Mouse (Mus musculus) splenic B cell, adult 2 months (primary cell): ENCODE data around the gene Spon1.

Experiments used
- DNase-seq: peaks from one replicate; pipeline ENCODE4 v3.0.0-alpha.2; 2011; ENCODE audit warnings: low read depth, low spot score
- H3K27me3 ChIP-seq: 2 replicates; pipeline ENCODE4 v1.6.1; 2012; ENCODE audit warnings: mild to moderate bottlenecking, low read length, moderate library complexity, mixed read lengths; ENCODE audit not compliant: control insufficient read depth, poor library complexity, insufficient read depth, severe bottlenecking
- H3K36me3 ChIP-seq: 2 replicates; pipeline ENCODE4 v1.6.1; 2012; ENCODE audit warnings: mild to moderate bottlenecking, low read length, moderate library complexity, mixed read lengths; ENCODE audit not compliant: control insufficient read depth, poor library complexity, insufficient read depth, severe bottlenecking

The Spon1 gene

GRCm38 (mm10) chr7:113767546-113767945 lies 1.7 kb downstream of the Spon1 start:
- DNase-seq, result no peak
- Histone ChIP-seq H3K27me3 (no peaks in the 10 kb centered on the region), H3K36me3 (no peaks in the 10 kb centered on the region)

- Histone ChIP-seq H3K36me3 (no peaks in the 10 kb centered on the region), H3K27me3 (no peaks in the 10 kb centered on the region)
- no peak for DNase-seq
These were observed 2.6 kb downstream of the Spon1 start for GRCm38 (mm10) chr7:113768174-113768935.

GRCm38 (mm10) chr7:113769281-113769680 lies 3.5 kb downstream of the Spon1 start:
- H3K27me3 ChIP-seq, result no peaks in the 10 kb centered on the region
- H3K36me3 ChIP-seq, result no peaks in the 10 kb centered on the region
- DNase-seq, result no peak

GRCm38 (mm10) chr7:113772135-113772534 lies 6.3 kb downstream of the Spon1 start:
- no peak for DNase-seq
- Histone ChIP-seq H3K36me3 (no peaks in the 10 kb centered on the region), H3K27me3 (no peaks in the 10 kb centered on the region)

DNA sequence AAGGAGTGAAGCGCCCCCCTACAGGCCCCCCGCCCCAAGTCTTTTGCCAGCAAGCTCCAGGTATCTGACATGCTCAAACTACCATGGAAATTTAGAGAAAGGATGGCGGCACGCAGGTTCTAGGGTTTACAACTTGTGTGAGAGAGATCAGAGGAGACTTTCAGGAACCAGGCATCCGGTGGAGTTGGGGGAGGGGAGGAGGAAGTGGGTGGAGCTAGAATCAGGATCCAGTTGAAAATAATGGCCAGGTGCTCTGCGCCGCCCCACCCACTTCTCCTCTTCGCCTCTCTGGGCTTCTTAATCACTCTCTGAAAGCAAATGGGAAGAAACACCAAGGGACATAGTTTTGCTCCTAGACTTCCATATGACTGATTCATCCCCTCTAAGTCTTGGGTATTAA lies 7.6 kb downstream of the Spon1 start:
- no peaks in the 10 kb centered on the region for H3K36me3 ChIP-seq
- no peaks in the 10 kb centered on the region for H3K27me3 ChIP-seq
- peak; percentile 53 for DNase-seq

- H3K27me3 ChIP-seq, result no peaks in the 10 kb centered on the region
- peak; percentile 64 for DNase-seq
- H3K36me3 ChIP-seq, result no peaks in the 10 kb centered on the region
These were observed 8.2 kb downstream of the Spon1 start for GRCm38 (mm10) chr7:113774039-113774438.

GRCm38 (mm10) chr7:113774906-113775305 lies 9.1 kb downstream of the Spon1 start:
- DNase-seq, result no peak
- no peaks in the 10 kb centered on the region for H3K36me3 ChIP-seq
- no peaks in the 10 kb centered on the region for H3K27me3 ChIP-seq

DNA sequence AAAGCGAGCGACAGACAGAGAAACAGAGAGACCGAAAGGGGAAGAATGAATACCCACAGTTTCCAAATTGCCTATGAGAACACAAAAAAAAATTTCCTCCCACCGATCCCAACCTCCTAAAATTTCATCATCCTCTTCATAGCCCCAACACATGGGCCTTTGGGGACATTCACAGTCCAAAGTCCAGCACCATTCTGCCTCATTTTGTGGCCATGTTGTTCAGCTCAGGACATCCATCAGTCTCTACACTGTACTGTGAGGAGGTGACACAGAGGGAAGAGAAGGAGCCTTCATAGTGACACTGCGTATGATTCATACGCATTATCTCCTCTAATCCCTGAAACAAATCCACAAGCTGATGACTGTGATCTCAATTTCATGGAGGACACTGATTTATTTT lies 12.7 kb downstream of the Spon1 start:
- H3K27me3 ChIP-seq, result no peaks in the 10 kb centered on the region
- no peaks in the 10 kb centered on the region for H3K36me3 ChIP-seq
- DNase-seq, result no peak

DNA sequence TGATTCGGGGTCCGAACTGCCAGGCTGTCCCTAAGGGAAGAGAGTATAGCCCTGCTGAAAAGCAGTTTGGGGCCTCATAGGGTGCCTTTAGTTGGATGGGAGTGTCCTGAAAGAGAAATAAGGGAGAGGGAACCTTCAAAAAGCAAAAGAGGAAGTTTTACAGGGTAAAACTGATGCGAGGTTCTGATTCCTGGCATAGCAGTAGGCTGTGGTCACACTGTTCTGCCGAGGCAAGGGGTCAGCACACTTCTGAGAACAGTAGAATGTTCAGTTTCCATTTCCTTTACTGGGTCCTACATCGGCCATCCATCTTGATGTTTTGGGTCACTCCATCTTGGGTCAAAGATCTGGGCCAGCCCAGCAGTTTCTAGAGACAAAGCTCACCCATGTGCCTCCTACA lies 14.5 kb downstream of the Spon1 start:
- no peak for DNase-seq
- no peaks in the 10 kb centered on the region for H3K27me3 ChIP-seq
- H3K36me3 ChIP-seq, result no peaks in the 10 kb centered on the region

DNA sequence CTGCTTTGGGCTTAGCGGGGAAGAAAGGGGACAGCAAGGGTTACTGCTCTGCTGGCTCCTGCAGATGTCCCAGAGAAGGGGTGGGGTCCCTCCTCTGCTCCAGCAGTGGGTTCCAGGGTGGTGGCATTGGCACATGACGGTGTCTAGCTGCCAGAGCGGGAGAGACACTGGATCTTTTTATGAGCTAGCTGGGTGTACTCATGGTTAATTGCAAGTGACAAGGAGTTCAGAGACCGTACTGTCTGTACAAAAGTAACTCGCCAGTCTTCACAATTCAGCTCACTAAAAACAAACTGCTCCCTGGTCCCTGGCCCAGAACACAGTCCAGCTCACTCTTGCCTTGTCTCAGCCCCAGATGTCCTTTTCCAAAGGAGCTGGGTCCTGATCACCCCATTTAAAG lies 26.2 kb downstream of the Spon1 start:
- DNase-seq, result no peak
- Histone ChIP-seq H3K27me3 (no peaks in the 10 kb centered on the region), H3K36me3 (no peaks in the 10 kb centered on the region)

- no peak for DNase-seq
- H3K27me3 ChIP-seq, result no peaks in the 10 kb centered on the region
- no peaks in the 10 kb centered on the region for H3K36me3 ChIP-seq
These were observed 27.1 kb downstream of the Spon1 start for GRCm38 (mm10) chr7:113792871-113793270.

GRCm38 (mm10) chr7:113795209-113795608 lies 29.4 kb downstream of the Spon1 start:
- DNase-seq, result no peak
- no peaks in the 10 kb centered on the region for H3K36me3 ChIP-seq

GRCm38 (mm10) chr7:113797134-113797533 lies 31.3 kb downstream of the Spon1 start:
- no peak for DNase-seq
- Histone ChIP-seq H3K36me3 (no peaks in the 10 kb centered on the region), H3K27me3 (no peaks in the 10 kb centered on the region)

More at GRCm38 (mm10) chr7:113795209-113795608, 29.4 kb downstream of the Spon1 start:
- H3K27me3 ChIP-seq, result no peaks in the 10 kb centered on the region

GRCm38 (mm10) chr7:113798605-113799255 lies 32.9 kb downstream of the Spon1 start:
- H3K36me3 ChIP-seq, result no peaks in the 10 kb centered on the region
- DNase-seq, result no peak

GRCm38 (mm10) chr7:113809781-113810180 lies 44.0 kb downstream of the Spon1 start:
- DNase-seq, result no peak
- H3K27me3 ChIP-seq, result no peaks in the 10 kb centered on the region
- H3K36me3 ChIP-seq, result no peaks in the 10 kb centered on the region

More at GRCm38 (mm10) chr7:113798605-113799255, 32.9 kb downstream of the Spon1 start:
- no peaks in the 10 kb centered on the region for H3K27me3 ChIP-seq
